Mouse (Mus musculus): ENCODE data around the gene Ddost. TPM values are rescaled to one million over a fixed set of nuclear protein-coding genes. Genes with fewer than 3 reads are reported as not detected.

The Ddost gene
- polyA plus RNA-seq, 1 experiment = 173 TPM

- 95% methylated on average over 6 of the region's 6 CpGs for WGBS
- Histone ChIP-seq H3K4me3 (ENCODE audit: control insufficient read depth, insufficient read depth, low read length) (no peak overlapping the region), H3K36me3 (ENCODE audit: control insufficient read depth, insufficient read depth, low read length) (peaks cover 17% of the 10 kb centered on the region), H3K4me1 (replicated peaks; ENCODE audit: control insufficient read depth, insufficient read depth, low read length) (no peaks in the 10 kb centered on the region), H3K27me3 (ENCODE audit: control insufficient read depth, insufficient read depth, low read length) (no peaks in the 10 kb centered on the region), H3K27ac (ENCODE audit: control insufficient read depth, insufficient read depth, low read length) (no peak overlapping the region)
- TF ChIP-seq POLR2A (IDR thresholded peaks at IDR 0.05; ENCODE audit: control insufficient read depth, extremely low read depth, insufficient read depth, low read length, poor library complexity) (no peak), CTCF (IDR thresholded peaks at IDR 0.05; ENCODE audit: borderline replicate concordance, control insufficient read depth, extremely low read depth, insufficient read depth, low read length, poor library complexity) (peak; percentile 62; the same call in 1 of the 2 replicates)
- no peak for DNase-seq
Observed at GRCm38 (mm10) chr4:138316369-138316768, 11.8 kb downstream of the Ddost start.

- peaks cover 9% of the 10 kb centered on the region; the same call in 1 of the 2 replicates for H3K36me3 ChIP-seq (ENCODE audit: control insufficient read depth, insufficient read depth, low read length)
- 74% methylated on average over 6 of the region's 6 CpGs for WGBS
- no peaks in the 10 kb centered on the region for H3K27me3 ChIP-seq (ENCODE audit: control insufficient read depth, insufficient read depth, low read length)
- peak; percentile 58 for DNase-seq
- no peak overlapping the region for H3K4me3 ChIP-seq (ENCODE audit: control insufficient read depth, insufficient read depth, low read length)
- no peaks in the 10 kb centered on the region for H3K4me1 ChIP-seq (replicated peaks; ENCODE audit: control insufficient read depth, insufficient read depth, low read length)
- TF ChIP-seq POLR2A (IDR thresholded peaks at IDR 0.05; ENCODE audit: control insufficient read depth, extremely low read depth, insufficient read depth, low read length, poor library complexity) = no peak
- TF ChIP-seq CTCF (IDR thresholded peaks at IDR 0.05; ENCODE audit: borderline replicate concordance, control insufficient read depth, extremely low read depth, insufficient read depth, low read length, poor library complexity) = peak; percentile 93
- no peak overlapping the region for H3K27ac ChIP-seq (ENCODE audit: control insufficient read depth, insufficient read depth, low read length)
Observed at GRCm38 (mm10) chr4:138318509-138319266, 14.2 kb downstream of the Ddost start.

- Histone ChIP-seq H3K4me1 (replicated peaks; ENCODE audit: control insufficient read depth, insufficient read depth, low read length) (no peaks in the 10 kb centered on the region), H3K27me3 (ENCODE audit: control insufficient read depth, insufficient read depth, low read length) (no peaks in the 10 kb centered on the region), H3K27ac (ENCODE audit: control insufficient read depth, insufficient read depth, low read length) (no peak overlapping the region), H3K4me3 (ENCODE audit: control insufficient read depth, insufficient read depth, low read length) (no peak overlapping the region), H3K36me3 (ENCODE audit: control insufficient read depth, insufficient read depth, low read length) (peaks cover 5% of the 10 kb centered on the region; the same call in 1 of the 2 replicates)
- TF ChIP-seq POLR2A (IDR thresholded peaks at IDR 0.05; ENCODE audit: control insufficient read depth, extremely low read depth, insufficient read depth, low read length, poor library complexity) (no peak), CTCF (IDR thresholded peaks at IDR 0.05; ENCODE audit: borderline replicate concordance, control insufficient read depth, extremely low read depth, insufficient read depth, low read length, poor library complexity) (peak; percentile 97)
- DNase-seq = peak; percentile 78
- WGBS = 36% methylated on average over 10 of the region's 10 CpGs
Observed at GRCm38 (mm10) chr4:138319508-138319907, 15.0 kb downstream of the Ddost start.

GRCm38 (mm10) chr4:138320711-138321110 is 16.2 kb downstream of the Ddost start:
- no peak overlapping the region for H3K27ac ChIP-seq (ENCODE audit: control insufficient read depth, insufficient read depth, low read length)
- WGBS = 97% methylated on average over 11 of the region's 11 CpGs
- DNase-seq = no peak
- H3K4me1 ChIP-seq (replicated peaks; ENCODE audit: control insufficient read depth, insufficient read depth, low read length) = peaks cover 2% of the 10 kb centered on the region
- peaks cover 5% of the 10 kb centered on the region; the same call in 1 of the 2 replicates for H3K36me3 ChIP-seq (ENCODE audit: control insufficient read depth, insufficient read depth, low read length)
- TF ChIP-seq CTCF (IDR thresholded peaks at IDR 0.05; ENCODE audit: borderline replicate concordance, control insufficient read depth, extremely low read depth, insufficient read depth, low read length, poor library complexity) = no peak
- TF ChIP-seq POLR2A (IDR thresholded peaks at IDR 0.05; ENCODE audit: control insufficient read depth, extremely low read depth, insufficient read depth, low read length, poor library complexity) = no peak
- no peak overlapping the region for H3K4me3 ChIP-seq (ENCODE audit: control insufficient read depth, insufficient read depth, low read length)
- no peaks in the 10 kb centered on the region for H3K27me3 ChIP-seq (ENCODE audit: control insufficient read depth, insufficient read depth, low read length)

GRCm38 (mm10) chr4:138321488-138321887 is 17.0 kb downstream of the Ddost start:
- TF ChIP-seq CTCF (IDR thresholded peaks at IDR 0.05; ENCODE audit: borderline replicate concordance, control insufficient read depth, extremely low read depth, insufficient read depth, low read length, poor library complexity) (no peak), POLR2A (IDR thresholded peaks at IDR 0.05; ENCODE audit: control insufficient read depth, extremely low read depth, insufficient read depth, low read length, poor library complexity) (no peak)
- H3K27me3 ChIP-seq (ENCODE audit: control insufficient read depth, insufficient read depth, low read length) = no peaks in the 10 kb centered on the region
- 86% methylated on average over 7 of the region's 7 CpGs for WGBS
- no peak overlapping the region for H3K4me3 ChIP-seq (ENCODE audit: control insufficient read depth, insufficient read depth, low read length)
- no peak for DNase-seq
- no peak overlapping the region for H3K27ac ChIP-seq (ENCODE audit: control insufficient read depth, insufficient read depth, low read length)
- H3K4me1 ChIP-seq (replicated peaks; ENCODE audit: control insufficient read depth, insufficient read depth, low read length) = peaks cover 2% of the 10 kb centered on the region
- peaks cover 3% of the 10 kb centered on the region; the same call in 1 of the 2 replicates for H3K36me3 ChIP-seq (ENCODE audit: control insufficient read depth, insufficient read depth, low read length)

GRCm38 (mm10) chr4:138322692-138323091 is 18.2 kb downstream of the Ddost start:
- Histone ChIP-seq H3K4me3 (ENCODE audit: control insufficient read depth, insufficient read depth, low read length) (no peak overlapping the region), H3K36me3 (ENCODE audit: control insufficient read depth, insufficient read depth, low read length) (no peaks in the 10 kb centered on the region), H3K4me1 (replicated peaks; ENCODE audit: control insufficient read depth, insufficient read depth, low read length) (peaks cover 2% of the 10 kb centered on the region), H3K27me3 (ENCODE audit: control insufficient read depth, insufficient read depth, low read length) (no peaks in the 10 kb centered on the region), H3K27ac (ENCODE audit: control insufficient read depth, insufficient read depth, low read length) (no peak overlapping the region)
- no peak for DNase-seq
- 91% methylated on average over 4 of the region's 4 CpGs for WGBS
- TF ChIP-seq POLR2A (IDR thresholded peaks at IDR 0.05; ENCODE audit: control insufficient read depth, extremely low read depth, insufficient read depth, low read length, poor library complexity) = no peak
- no peak for TF ChIP-seq CTCF (IDR thresholded peaks at IDR 0.05; ENCODE audit: borderline replicate concordance, control insufficient read depth, extremely low read depth, insufficient read depth, low read length, poor library complexity)

All from thymus, adult 2 months (tissue).